Mouse (Mus musculus): Measurements from ENCODE around the gene Qtrt1. TPM values are rescaled to one million over a fixed set of nuclear protein-coding genes. Genes with fewer than 3 reads are reported as not detected.
A peak's percentile ranks its signal among the peaks of the same experiment; 100 is the strongest.

Gene Qtrt1
- polyA plus RNA-seq, 1 experiment = 40.0 TPM

- Histone ChIP-seq H3K4me3 (ENCODE audit: low read depth, low read length) (no peak overlapping the region), H3K9ac (ENCODE audit: low read depth, poor library complexity, severe bottlenecking) (no peak overlapping the region), H3K36me3 (ENCODE audit: control insufficient read depth, insufficient read depth, low read length, poor library complexity, severe bottlenecking) (no peaks in the 10 kb centered on the region), H3K27ac (ENCODE audit: insufficient read depth, low read length) (no peak overlapping the region), H3K9me3 (replicated peaks; ENCODE audit: control insufficient read depth, insufficient read depth, low read length, poor library complexity, severe bottlenecking) (no peaks in the 10 kb centered on the region), H3K4me1 (ENCODE audit: control insufficient read depth, insufficient read depth, low read length) (no peaks in the 10 kb centered on the region), H3K27me3 (ENCODE audit: control insufficient read depth, insufficient read depth, low read length, poor library complexity, severe bottlenecking) (no peaks in the 10 kb centered on the region)
- no peak for TF ChIP-seq CTCF (IDR thresholded peaks at IDR 0.05; ENCODE audit: low read depth, low read length)
- no peak for TF ChIP-seq POLR2A (IDR thresholded peaks at IDR 0.05; ENCODE audit: insufficient read depth, low read length)
- no peak for TF ChIP-seq EP300 (IDR thresholded peaks at IDR 0.05; ENCODE audit: insufficient read depth, low read depth, low read length)
These were observed 19.1 kb downstream of the Qtrt1 start for GRCm38 (mm10) chr9:21430724-21431123.

- Histone ChIP-seq H3K27ac (ENCODE audit: insufficient read depth, low read length) (peak overlapping the region; percentile 44), H3K27me3 (ENCODE audit: control insufficient read depth, insufficient read depth, low read length, poor library complexity, severe bottlenecking) (no peaks in the 10 kb centered on the region), H3K9me3 (replicated peaks; ENCODE audit: control insufficient read depth, insufficient read depth, low read length, poor library complexity, severe bottlenecking) (no peaks in the 10 kb centered on the region), H3K9ac (ENCODE audit: low read depth, poor library complexity, severe bottlenecking) (no peak overlapping the region), H3K4me1 (ENCODE audit: control insufficient read depth, insufficient read depth, low read length) (peaks cover 6% of the 10 kb centered on the region), H3K36me3 (ENCODE audit: control insufficient read depth, insufficient read depth, low read length, poor library complexity, severe bottlenecking) (no peaks in the 10 kb centered on the region), H3K4me3 (ENCODE audit: low read depth, low read length) (no peak overlapping the region)
- TF ChIP-seq POLR2A (IDR thresholded peaks at IDR 0.05; ENCODE audit: insufficient read depth, low read length) (no peak), CTCF (IDR thresholded peaks at IDR 0.05; ENCODE audit: low read depth, low read length) (no peak), EP300 (IDR thresholded peaks at IDR 0.05; ENCODE audit: insufficient read depth, low read depth, low read length) (peak; percentile 60; the same call in 1 of the 2 replicates)
These were observed 20.4 kb downstream of the Qtrt1 start for GRCm38 (mm10) chr9:21432066-21432465.

- peaks cover 8% of the 10 kb centered on the region for H3K4me1 ChIP-seq (ENCODE audit: control insufficient read depth, insufficient read depth, low read length)
- no peaks in the 10 kb centered on the region for H3K9me3 ChIP-seq (replicated peaks; ENCODE audit: control insufficient read depth, insufficient read depth, low read length, poor library complexity, severe bottlenecking)
- no peak overlapping the region for H3K9ac ChIP-seq (ENCODE audit: low read depth, poor library complexity, severe bottlenecking)
- H3K36me3 ChIP-seq (ENCODE audit: control insufficient read depth, insufficient read depth, low read length, poor library complexity, severe bottlenecking) = no peaks in the 10 kb centered on the region
- H3K4me3 ChIP-seq (ENCODE audit: low read depth, low read length) = no peak overlapping the region
- no peak overlapping the region for H3K27ac ChIP-seq (ENCODE audit: insufficient read depth, low read length)
- H3K27me3 ChIP-seq (ENCODE audit: control insufficient read depth, insufficient read depth, low read length, poor library complexity, severe bottlenecking) = no peaks in the 10 kb centered on the region
- TF ChIP-seq POLR2A (IDR thresholded peaks at IDR 0.05; ENCODE audit: insufficient read depth, low read length) (no peak), CTCF (IDR thresholded peaks at IDR 0.05; ENCODE audit: low read depth, low read length) (no peak), EP300 (IDR thresholded peaks at IDR 0.05; ENCODE audit: insufficient read depth, low read depth, low read length) (no peak)
These were observed 22.1 kb downstream of the Qtrt1 start for GRCm38 (mm10) chr9:21433766-21434165.

GRCm38 (mm10) chr9:21434410-21434809 is 22.8 kb downstream of the Qtrt1 start:
- no peak overlapping the region for H3K27ac ChIP-seq (ENCODE audit: insufficient read depth, low read length)
- H3K9me3 ChIP-seq (replicated peaks; ENCODE audit: control insufficient read depth, insufficient read depth, low read length, poor library complexity, severe bottlenecking) = no peaks in the 10 kb centered on the region
- no peak overlapping the region for H3K4me3 ChIP-seq (ENCODE audit: low read depth, low read length)
- H3K9ac ChIP-seq (ENCODE audit: low read depth, poor library complexity, severe bottlenecking) = no peak overlapping the region
- H3K36me3 ChIP-seq (ENCODE audit: control insufficient read depth, insufficient read depth, low read length, poor library complexity, severe bottlenecking) = no peaks in the 10 kb centered on the region
- TF ChIP-seq EP300 (IDR thresholded peaks at IDR 0.05; ENCODE audit: insufficient read depth, low read depth, low read length) = no peak
- TF ChIP-seq POLR2A (IDR thresholded peaks at IDR 0.05; ENCODE audit: insufficient read depth, low read length) = no peak
- no peak for TF ChIP-seq CTCF (IDR thresholded peaks at IDR 0.05; ENCODE audit: low read depth, low read length)
- H3K27me3 ChIP-seq (ENCODE audit: control insufficient read depth, insufficient read depth, low read length, poor library complexity, severe bottlenecking) = no peaks in the 10 kb centered on the region
- H3K4me1 ChIP-seq (ENCODE audit: control insufficient read depth, insufficient read depth, low read length) = peaks cover 10% of the 10 kb centered on the region

- no peaks in the 10 kb centered on the region for H3K36me3 ChIP-seq (ENCODE audit: control insufficient read depth, insufficient read depth, low read length, poor library complexity, severe bottlenecking)
- H3K9ac ChIP-seq (ENCODE audit: low read depth, poor library complexity, severe bottlenecking) = no peak overlapping the region
- H3K4me3 ChIP-seq (ENCODE audit: low read depth, low read length) = no peak overlapping the region
- H3K4me1 ChIP-seq (ENCODE audit: control insufficient read depth, insufficient read depth, low read length) = peaks cover 19% of the 10 kb centered on the region
- H3K27me3 ChIP-seq (ENCODE audit: control insufficient read depth, insufficient read depth, low read length, poor library complexity, severe bottlenecking) = no peaks in the 10 kb centered on the region
- H3K9me3 ChIP-seq (replicated peaks; ENCODE audit: control insufficient read depth, insufficient read depth, low read length, poor library complexity, severe bottlenecking) = no peaks in the 10 kb centered on the region
- 0 out of 2 replicates have a peak overlapping the region, but pooled peaks have one; percentile 12 for H3K27ac ChIP-seq (ENCODE audit: insufficient read depth, low read length)
- TF ChIP-seq CTCF (IDR thresholded peaks at IDR 0.05; ENCODE audit: low read depth, low read length) (no peak), EP300 (IDR thresholded peaks at IDR 0.05; ENCODE audit: insufficient read depth, low read depth, low read length) (no peak), POLR2A (IDR thresholded peaks at IDR 0.05; ENCODE audit: insufficient read depth, low read length) (no peak)
These were observed 24.4 kb downstream of the Qtrt1 start for GRCm38 (mm10) chr9:21435777-21436635.

GRCm38 (mm10) chr9:21437577-21437976 is 25.9 kb downstream of the Qtrt1 start:
- TF ChIP-seq POLR2A (IDR thresholded peaks at IDR 0.05; ENCODE audit: insufficient read depth, low read length) (no peak), EP300 (IDR thresholded peaks at IDR 0.05; ENCODE audit: insufficient read depth, low read depth, low read length) (no peak), CTCF (IDR thresholded peaks at IDR 0.05; ENCODE audit: low read depth, low read length) (no peak)
- Histone ChIP-seq H3K4me1 (ENCODE audit: control insufficient read depth, insufficient read depth, low read length) (peaks cover 19% of the 10 kb centered on the region), H3K4me3 (ENCODE audit: low read depth, low read length) (no peak overlapping the region), H3K36me3 (ENCODE audit: control insufficient read depth, insufficient read depth, low read length, poor library complexity, severe bottlenecking) (no peaks in the 10 kb centered on the region), H3K9me3 (replicated peaks; ENCODE audit: control insufficient read depth, insufficient read depth, low read length, poor library complexity, severe bottlenecking) (no peaks in the 10 kb centered on the region), H3K9ac (ENCODE audit: low read depth, poor library complexity, severe bottlenecking) (no peak overlapping the region), H3K27me3 (ENCODE audit: control insufficient read depth, insufficient read depth, low read length, poor library complexity, severe bottlenecking) (no peaks in the 10 kb centered on the region), H3K27ac (ENCODE audit: insufficient read depth, low read length) (no peak overlapping the region)
